Mouse (Mus musculus) layer of hippocampus, adult 9-10 months (tissue): ENCODE results near the gene Tbc1d5.

Experiments used
- DNase-seq: peaks from one replicate; pipeline ENCODE4 v3.0.0; 2022; ENCODE audit warnings: low spot score

The Tbc1d5 gene

DNA sequence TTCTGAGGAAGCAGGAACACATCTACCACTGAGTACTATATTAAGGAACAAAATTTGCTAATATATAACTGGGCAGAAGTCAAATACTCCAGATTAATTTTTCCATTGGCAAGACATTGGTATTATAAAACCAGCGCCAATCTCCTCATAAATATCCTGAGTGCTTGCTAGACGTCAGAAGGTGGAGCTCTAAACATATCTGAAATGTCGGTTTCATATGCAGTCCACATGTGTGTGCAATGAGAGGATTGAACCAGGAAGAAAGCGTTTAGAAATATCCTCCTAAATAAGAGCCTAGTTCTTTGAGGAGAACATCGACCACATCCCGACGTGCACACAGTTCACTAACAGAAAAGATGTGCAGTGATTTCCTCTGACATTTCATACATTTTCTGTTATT is 305.1 kb downstream of the Tbc1d5 start:
- DNase-seq: no peak

- DNase-seq: no peak
These were observed 306.6 kb downstream of the Tbc1d5 start for GRCm38 (mm10) chr17:50872600-50872999.

- no peak for DNase-seq
These were observed 311.9 kb downstream of the Tbc1d5 start for GRCm38 (mm10) chr17:50867297-50867696.

DNA sequence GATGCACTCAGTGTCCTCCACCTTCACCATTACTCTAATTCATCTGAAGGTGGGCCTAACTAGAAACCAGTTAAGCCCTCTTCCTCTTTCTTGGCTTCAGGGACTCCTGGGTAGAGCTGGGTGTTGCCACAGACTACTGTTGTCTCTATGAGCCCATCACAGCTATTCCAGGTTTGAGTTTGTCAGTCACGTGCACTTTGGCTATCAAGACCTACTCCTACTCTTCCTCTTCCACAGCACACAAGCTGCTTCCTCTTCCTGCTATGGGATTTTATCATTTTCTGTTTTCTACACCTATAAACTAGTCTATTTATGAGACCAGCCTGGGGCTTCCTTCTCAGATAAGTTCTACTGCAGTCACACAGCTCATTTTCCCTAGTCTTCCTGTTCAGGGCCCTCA is 314.4 kb downstream of the Tbc1d5 start:
- no peak for DNase-seq

DNA sequence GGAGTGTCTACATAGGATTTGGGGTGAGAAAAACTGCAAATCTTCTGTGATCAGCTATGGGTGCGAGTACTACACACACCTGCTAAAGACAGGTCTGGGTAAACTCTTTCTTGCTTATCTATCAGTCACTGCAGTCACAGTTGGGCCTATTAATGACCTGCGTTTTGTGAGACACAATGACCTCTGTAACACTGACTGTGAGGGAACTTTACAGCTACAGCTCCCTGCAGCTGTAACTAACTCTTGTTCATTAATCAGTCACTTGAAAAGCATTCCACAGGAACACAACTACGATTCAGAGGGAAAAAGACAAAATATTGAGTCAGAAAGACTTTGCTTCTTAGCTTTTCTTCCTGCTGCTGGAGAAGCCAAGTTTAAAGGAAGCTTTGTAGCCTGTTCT is 325.9 kb downstream of the Tbc1d5 start:
- DNase-seq: no peak

DNA sequence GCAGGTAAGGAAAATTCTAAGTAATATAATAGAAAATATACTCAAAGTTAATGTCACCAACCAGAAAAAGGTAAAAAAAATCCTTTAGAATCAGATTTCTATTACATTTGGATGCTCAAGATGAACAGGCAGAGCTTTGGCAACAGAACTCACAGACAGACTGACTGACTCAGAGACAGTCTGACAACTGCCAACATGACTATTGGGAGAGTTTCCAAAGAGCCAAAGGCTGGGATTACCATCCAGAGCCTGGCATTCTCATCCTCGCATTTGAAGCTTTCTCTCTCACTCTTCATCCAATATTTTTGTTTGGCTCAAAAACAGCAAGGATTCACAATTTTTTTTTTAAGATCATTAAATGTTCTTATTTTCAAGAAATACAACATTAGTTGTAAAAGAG is 327.8 kb downstream of the Tbc1d5 start:
- peak; percentile 26 for DNase-seq

DNA sequence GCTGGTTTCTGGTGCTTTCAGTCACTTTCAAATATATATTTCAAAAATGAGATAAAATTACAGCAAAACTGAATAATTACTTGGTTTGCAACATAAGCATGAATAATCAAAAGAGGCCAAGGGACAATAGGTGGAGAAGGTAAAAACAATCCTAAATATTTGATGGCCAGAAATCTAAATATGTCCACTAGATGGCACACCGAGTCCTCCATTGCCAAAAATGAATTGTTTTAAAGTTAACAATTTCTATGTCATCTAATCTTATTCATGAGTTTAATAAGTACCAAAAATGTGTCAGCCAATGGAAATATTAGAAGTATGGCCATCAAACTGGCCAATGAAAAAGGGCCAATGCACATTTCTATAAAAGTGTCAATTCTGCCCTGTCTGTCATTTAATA is 365.1 kb downstream of the Tbc1d5 start:
- DNase-seq: peak; percentile 21

DNA sequence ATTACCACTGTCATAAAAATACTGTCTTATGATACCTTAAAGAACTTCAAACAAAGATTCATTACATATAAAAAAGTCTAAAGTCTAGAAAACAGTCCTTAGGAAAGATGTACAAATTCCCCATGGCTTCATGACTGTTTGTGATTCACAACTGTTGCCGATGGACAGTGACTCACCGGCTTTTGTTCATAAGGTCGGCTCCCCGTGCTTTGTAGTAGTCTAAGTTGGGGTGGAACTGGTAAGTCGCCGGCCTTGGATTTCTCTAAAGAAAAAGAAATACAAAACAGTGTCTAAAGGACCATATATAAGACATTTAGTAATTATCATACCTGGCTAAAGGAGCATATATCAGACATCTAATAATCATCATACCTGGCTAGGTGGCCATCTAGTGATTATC is 365.6 kb downstream of the Tbc1d5 start:
- DNase-seq: no peak

DNA sequence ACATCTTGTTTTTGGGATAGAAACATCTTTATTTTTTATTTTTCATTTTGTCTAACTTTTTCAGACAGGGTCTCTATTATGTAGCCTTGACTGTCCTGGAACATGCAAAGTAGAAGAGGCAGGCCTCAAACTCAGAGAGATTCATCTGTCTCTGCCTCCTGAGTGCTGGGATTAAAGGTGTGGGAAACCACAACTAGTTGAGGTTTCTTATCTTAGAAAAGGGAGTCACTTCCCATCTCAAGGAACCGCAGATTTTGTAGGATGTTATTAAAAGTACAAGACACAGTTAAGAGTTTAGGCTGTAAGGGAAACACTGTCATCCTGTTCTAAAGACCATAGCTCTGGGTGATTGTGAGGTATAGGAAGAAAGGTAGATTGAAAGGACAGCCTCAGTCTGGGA is 373.5 kb downstream of the Tbc1d5 start:
- DNase-seq: no peak

DNA sequence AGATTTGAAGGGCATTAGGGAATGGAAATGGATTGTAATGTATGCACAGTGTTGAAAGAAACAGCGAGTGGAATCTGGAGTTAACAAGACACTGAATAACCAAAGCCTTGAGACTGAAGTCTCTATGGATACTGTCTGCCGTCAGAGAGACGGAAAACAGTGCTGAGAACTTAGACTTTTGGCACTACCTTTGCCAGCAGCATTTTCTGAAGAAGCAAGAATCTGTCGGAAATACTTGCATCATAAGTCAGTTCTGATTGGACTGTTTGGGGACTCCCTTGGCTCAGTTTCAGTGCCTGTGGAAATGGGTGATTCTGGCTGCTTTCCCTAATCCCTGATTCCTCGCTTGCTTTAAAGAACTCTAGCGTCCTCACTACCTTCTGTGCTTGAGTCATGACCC is 375.9 kb downstream of the Tbc1d5 start:
- DNase-seq: no peak

DNA sequence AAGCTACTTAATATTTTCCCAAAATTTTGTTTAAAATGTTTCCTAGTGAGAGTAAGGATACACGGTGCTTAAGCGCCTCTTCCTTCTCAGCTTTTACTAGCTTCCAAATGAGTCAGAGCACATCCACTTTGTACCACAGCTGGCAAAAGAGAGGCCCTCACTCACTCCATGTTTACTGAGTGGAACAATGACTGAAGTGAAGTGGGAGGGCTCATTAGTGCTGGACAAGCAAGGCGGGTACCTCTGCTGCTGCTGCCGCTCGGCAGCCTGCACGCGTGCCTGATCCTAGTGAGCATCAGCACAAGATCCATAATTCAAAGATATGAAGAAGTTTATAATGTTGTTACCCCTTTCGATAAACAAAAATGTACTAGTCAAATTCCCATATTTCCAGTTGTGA is 376.8 kb downstream of the Tbc1d5 start:
- no peak for DNase-seq

GRCm38 (mm10) chr17:50795445-50796095 is 383.6 kb downstream of the Tbc1d5 start:
- DNase-seq: peak; percentile 53

GRCm38 (mm10) chr17:50791671-50792070 is 387.5 kb downstream of the Tbc1d5 start:
- no peak for DNase-seq

DNA sequence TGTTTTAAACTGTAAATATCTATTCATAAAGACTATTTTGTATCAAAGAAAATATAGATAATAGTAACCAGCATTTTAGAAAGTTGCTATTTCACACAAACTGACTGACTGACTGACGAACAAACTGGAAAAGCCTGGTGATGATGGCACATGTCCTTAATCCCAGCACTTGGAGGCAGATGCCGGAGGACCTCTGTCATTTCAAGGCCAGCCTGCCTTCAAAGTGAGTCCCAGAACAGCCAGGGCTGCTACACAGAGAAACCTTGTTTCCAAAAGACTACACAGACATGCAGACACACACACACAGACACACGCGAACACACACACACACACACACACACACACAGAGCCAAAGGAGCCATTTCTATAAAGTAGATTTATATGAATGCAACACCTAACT is 390.3 kb downstream of the Tbc1d5 start:
- no peak for DNase-seq

DNA sequence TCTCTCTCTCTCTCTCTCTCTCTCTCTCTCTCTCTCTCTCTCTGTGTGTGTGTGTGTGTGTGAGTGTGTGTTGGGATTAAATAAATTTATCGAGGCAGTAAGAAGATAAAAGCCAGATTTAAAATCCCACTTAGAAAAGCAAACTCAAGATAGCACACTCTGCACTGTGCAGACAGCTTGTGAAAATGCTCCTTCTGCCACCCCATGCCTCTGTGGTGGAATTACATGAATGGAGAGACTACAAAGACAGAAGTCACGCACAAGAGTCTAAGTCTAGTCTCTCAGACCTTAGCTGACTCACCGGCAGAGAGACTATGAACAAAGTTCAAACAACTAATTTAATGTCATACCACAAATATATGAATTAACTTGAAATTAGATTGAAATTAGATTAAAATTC is 403.9 kb downstream of the Tbc1d5 start:
- DNase-seq: no peak

DNA sequence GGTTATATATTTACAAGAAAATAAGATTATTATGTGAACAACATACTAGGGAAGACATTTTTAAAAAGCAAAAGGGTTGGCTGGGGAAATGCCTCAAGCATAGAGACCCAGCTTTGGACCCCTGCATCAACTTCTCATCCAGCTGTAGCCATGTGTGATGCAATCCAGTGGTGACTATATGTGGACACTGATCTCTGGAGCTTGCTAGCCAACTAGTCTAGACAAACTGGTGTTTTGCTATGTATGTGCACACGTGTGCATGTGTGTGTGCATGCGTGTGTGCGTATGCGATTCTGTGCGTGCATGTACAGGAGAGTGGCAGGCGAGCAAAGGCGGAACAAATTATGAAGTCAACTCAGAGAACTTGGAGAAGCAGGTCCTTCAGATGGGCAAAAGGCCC is 414.8 kb downstream of the Tbc1d5 start:
- no peak for DNase-seq

DNA sequence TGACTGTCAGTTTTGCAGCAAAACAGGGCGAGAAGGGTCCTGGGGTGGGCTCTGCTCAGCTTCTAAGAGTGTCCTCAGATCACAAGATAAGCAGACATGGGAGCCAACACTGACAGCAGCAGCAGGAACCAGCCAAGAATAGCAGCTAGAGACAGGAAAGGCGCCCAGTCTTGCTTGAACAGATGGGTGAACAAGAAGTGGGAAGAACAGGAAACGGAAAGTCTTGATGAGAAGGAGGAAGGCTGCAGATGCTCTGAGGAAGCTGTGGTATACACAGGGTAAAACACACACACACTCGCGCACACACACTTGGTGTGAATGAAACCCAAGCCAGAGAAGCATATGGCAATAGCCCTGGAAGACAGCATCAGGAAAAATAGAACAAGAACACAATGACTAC is 415.7 kb downstream of the Tbc1d5 start:
- peak; percentile 80 for DNase-seq

- DNase-seq: no peak
These were observed 416.9 kb downstream of the Tbc1d5 start for GRCm38 (mm10) chr17:50762231-50762630.

DNA sequence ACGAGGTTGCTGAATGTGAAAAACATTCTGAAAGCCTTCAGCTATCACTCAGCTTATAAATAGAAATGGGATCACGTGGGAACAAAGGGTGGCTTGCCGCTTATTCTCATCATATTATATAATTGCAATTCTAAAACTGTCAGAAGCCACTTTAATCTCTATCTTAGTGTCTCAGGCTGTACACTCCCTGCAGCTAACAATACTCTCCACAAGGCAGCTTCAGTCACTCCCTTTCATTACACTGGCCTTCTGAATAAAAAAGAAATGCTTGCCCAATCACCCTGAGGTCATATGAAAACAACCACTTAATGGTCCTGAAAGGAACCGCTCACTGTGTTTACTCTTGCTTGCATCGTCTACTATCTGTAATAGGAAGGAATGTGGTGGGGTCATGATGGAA is 418.1 kb downstream of the Tbc1d5 start:
- no peak for DNase-seq

DNA sequence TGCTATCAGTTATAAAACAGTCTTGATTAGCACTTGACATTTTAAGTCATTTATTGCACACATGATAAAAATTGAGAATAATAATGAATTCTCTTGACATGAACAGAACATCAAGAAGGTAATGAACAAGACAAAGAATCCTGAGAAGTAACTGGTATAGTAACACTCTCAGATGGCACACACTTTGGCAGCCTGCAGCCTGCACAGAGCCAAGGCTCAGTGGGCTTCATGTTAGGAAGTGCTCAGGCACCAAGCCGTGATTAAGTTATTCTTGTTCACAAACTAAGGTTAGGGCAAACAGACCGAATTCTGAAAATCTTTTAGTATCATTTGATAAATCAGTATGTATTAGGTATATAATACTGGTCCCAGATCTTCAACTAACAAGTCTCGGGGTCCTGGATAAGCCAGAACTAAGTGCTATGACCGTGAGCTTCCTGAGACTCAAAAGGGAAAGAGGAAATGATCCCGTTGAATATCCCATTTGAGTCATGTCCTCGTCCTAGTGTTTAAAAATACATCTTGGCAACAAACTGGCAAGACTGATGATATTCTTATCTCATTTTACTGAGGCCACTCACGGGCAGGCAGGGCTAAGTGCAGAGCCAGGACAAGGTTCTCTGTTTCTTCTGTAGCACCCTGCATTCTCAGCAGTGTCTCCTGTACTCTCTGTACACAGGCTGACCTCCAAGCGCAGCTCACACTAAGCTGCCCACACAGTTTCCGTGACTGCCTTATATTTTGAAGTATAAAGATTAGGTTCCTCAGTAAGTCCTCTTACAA is 425.6 kb downstream of the Tbc1d5 start:
- no peak for DNase-seq

DNA sequence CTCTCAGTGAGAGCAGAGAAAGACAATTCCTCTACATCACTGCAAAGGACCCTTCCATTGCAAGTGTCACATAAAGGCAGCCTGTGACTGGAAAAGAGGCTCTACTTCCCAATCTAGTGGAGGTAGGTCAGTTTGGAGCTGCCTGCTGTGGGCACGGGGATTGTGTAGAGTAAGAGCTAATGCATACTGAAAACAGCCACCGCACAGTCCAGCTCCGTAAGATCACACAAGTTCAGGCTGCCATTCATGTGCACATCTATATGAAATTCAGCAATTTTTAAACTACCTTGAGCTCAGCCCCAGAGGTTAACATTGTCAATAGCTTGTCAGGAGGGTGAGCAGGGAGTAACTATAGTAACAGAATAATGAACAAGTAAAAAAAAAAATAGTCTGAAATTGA is 426.4 kb downstream of the Tbc1d5 start:
- DNase-seq: no peak

GRCm38 (mm10) chr17:50751911-50752310 is 427.2 kb downstream of the Tbc1d5 start:
- DNase-seq: no peak

DNA sequence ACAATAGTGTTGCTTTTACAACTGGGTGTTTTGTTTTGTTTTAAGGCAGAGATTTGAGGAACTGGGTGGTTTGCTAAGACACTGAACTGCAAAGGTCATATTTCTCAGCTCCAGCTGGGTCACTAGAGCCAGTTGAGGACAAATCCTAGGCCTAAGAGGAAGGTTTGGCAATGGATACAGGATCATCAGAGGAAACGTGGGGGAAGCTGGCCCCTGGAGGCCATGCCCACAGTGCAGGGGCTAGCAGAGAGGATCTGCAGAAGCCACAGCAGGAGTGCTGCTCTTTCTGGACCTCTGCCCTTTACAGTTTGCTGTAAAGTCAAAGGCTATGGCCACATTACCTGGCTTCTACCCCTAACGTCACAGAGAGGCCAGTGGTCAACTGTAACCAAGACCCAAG is 428.3 kb downstream of the Tbc1d5 start:
- no peak for DNase-seq

GRCm38 (mm10) chr17:50741386-50741785 is 437.8 kb downstream of the Tbc1d5 start:
- no peak for DNase-seq
